Mouse (Mus musculus) cerebellum, adult 2 months (tissue): ENCODE results near the gene Rab1a. TPM values are rescaled to one million over a fixed set of nuclear protein-coding genes. Genes with fewer than 3 reads are reported as not detected.

Experiments used
- DNase-seq, 2 experiments: peaks; one replicate each; pipeline ENCODE4 v3.0.0; 2021
- H3K27ac ChIP-seq: fragments of 200-500 bp; 2 replicates; pipeline ENCODE4 v1.5.1; 2012; ENCODE audit warnings: low read length, control low read depth, inconsistent platforms; ENCODE audit not compliant: insufficient read depth
- H3K27me3 ChIP-seq: fragments of 200-500 bp; 2 replicates; pipeline ENCODE4 v1.6.1; 2012; ENCODE audit warnings: inconsistent platforms, mild to moderate bottlenecking, low read length, moderate library complexity; ENCODE audit not compliant: control insufficient read depth, insufficient read depth
- H3K4me1 ChIP-seq: fragments of 200-500 bp; 2 replicates; pipeline ENCODE4 v1.6.1; 2011; ENCODE audit warnings: low read length; ENCODE audit not compliant: control insufficient read depth, insufficient read depth
- H3K4me3 ChIP-seq: fragments of 200-500 bp; replicated peaks from 2 replicates; pipeline ENCODE3; 2011; ENCODE audit warnings: mild to moderate bottlenecking, low read depth, low read length, control low read depth; ENCODE audit not compliant: insufficient read depth
- CTCF ChIP-seq: fragments of 200-500 bp; IDR thresholded peaks from 2 replicates; pipeline ENCODE4 v1.5.1; 2011; ENCODE audit warnings: low read depth, mild to moderate bottlenecking, control low read depth, low read length, moderate library complexity, borderline replicate concordance; ENCODE audit not compliant: insufficient read depth
- POLR2A ChIP-seq: fragments of 200-500 bp; IDR thresholded peaks from 2 replicates; pipeline ENCODE4 v1.6.1; 2011; ENCODE audit warnings: low read length, control low read depth, borderline replicate concordance; ENCODE audit not compliant: insufficient read depth
- WGBS: fragments of 180-500 bp; shearing (Covaris S2); methylation state at CpG from one replicate; pipeline ENCODE4 v1.1.7; 2018; 5-methylcytosine and 5-hydroxymethylcytosine counted together
- polyA plus RNA-seq: library from polyadenylated mRNA; depleted of rRNA; stranded (reverse); fragments of >200 nt; gene quantifications from 2 replicates; pipeline ENCODE4 v1.2.3, GENCODE M21; 2012

The Rab1a gene
- polyA plus RNA-seq, 1 experiment, result 191 TPM

- Histone ChIP-seq H3K27ac (no peak overlapping the region), H3K4me1 (no peaks in the 10 kb centered on the region; the same call in 1 of the 2 replicates), H3K4me3 (no peak overlapping the region), H3K27me3 (no peaks in the 10 kb centered on the region)
- no peak for DNase-seq
- 80% methylated on average over 6 of the region's 6 CpGs for WGBS
- no peak for TF ChIP-seq CTCF
- no peak for TF ChIP-seq POLR2A
Measured at GRCm38 (mm10) chr11:20224196-20224595, 23.0 kb downstream of the Rab1a start.

GRCm38 (mm10) chr11:20225938-20226337, 24.7 kb downstream of the Rab1a start:
- Histone ChIP-seq H3K4me3 (no peak overlapping the region), H3K4me1 (no peaks in the 10 kb centered on the region; the same call in 1 of the 2 replicates), H3K27ac (no peak overlapping the region), H3K27me3 (no peaks in the 10 kb centered on the region)
- no peak for DNase-seq
- WGBS, result 94% methylated on average over 4 of the region's 4 CpGs
- TF ChIP-seq CTCF (no peak), POLR2A (no peak)

GRCm38 (mm10) chr11:20228666-20229065, 27.4 kb downstream of the Rab1a start:
- H3K27me3 ChIP-seq, result no peaks in the 10 kb centered on the region
- TF ChIP-seq CTCF (no peak), POLR2A (no peak)
- no peak overlapping the region for H3K4me3 ChIP-seq
- no peaks in the 10 kb centered on the region; the same call in 1 of the 2 replicates for H3K4me1 ChIP-seq
- H3K27ac ChIP-seq, result no peak overlapping the region
- 87% methylated on average over 5 of the region's 5 CpGs for WGBS
- DNase-seq, result no peak

- no peak for DNase-seq
- Histone ChIP-seq H3K4me1 (no peaks in the 10 kb centered on the region; the same call in 1 of the 2 replicates), H3K4me3 (no peak overlapping the region), H3K27me3 (no peaks in the 10 kb centered on the region), H3K27ac (no peak overlapping the region)
- TF ChIP-seq POLR2A, result no peak
- TF ChIP-seq CTCF, result no peak
- WGBS, result 84% methylated on average over 4 of the region's 4 CpGs
Measured at GRCm38 (mm10) chr11:20229311-20229710, 28.1 kb downstream of the Rab1a start.

GRCm38 (mm10) chr11:20230286-20230685, 29.1 kb downstream of the Rab1a start:
- no peak overlapping the region for H3K27ac ChIP-seq
- no peak overlapping the region for H3K4me3 ChIP-seq
- DNase-seq, result no peak
- WGBS, result 33% methylated on average over 1 of the region's 1 CpGs
- no peaks in the 10 kb centered on the region; the same call in 1 of the 2 replicates for H3K4me1 ChIP-seq
- TF ChIP-seq CTCF (no peak), POLR2A (no peak)
- no peaks in the 10 kb centered on the region for H3K27me3 ChIP-seq

GRCm38 (mm10) chr11:20231128-20231878, 30.1 kb downstream of the Rab1a start:
- Histone ChIP-seq H3K27me3 (no peaks in the 10 kb centered on the region), H3K27ac (no peak overlapping the region), H3K4me1 (no peaks in the 10 kb centered on the region), H3K4me3 (no peak overlapping the region)
- TF ChIP-seq POLR2A (no peak), CTCF (no peak)
- WGBS, result 47% methylated on average over 8 of the region's 8 CpGs
- DNase-seq, result no peak

- TF ChIP-seq CTCF, result no peak
- TF ChIP-seq POLR2A, result no peak
- no peaks in the 10 kb centered on the region for H3K27me3 ChIP-seq
Measured at GRCm38 (mm10) chr11:20232016-20232755, 31.0 kb downstream of the Rab1a start.

More at GRCm38 (mm10) chr11:20232016-20232755, 31.0 kb downstream of the Rab1a start:
- WGBS, result 79% methylated on average over 5 of the region's 5 CpGs
- DNase-seq, result no peak
- Histone ChIP-seq H3K27ac (no peak overlapping the region), H3K4me1 (no peaks in the 10 kb centered on the region), H3K4me3 (no peak overlapping the region)
